Mouse (Mus musculus) retina, postnatal 7 days (tissue): ENCODE measurements at regions not wholly inside any gene's neighbourhood (a gene's known extent, or its start where the extent isn't known, plus 50 kb on each side); places are given as distances from the start of the nearest gene placed in this dataset.

Experiments used
- DNase-seq: peaks from one replicate; pipeline ENCODE4 v3.0.0-alpha.2; 2012; ENCODE audit warnings: low read depth, low spot score

DNA sequence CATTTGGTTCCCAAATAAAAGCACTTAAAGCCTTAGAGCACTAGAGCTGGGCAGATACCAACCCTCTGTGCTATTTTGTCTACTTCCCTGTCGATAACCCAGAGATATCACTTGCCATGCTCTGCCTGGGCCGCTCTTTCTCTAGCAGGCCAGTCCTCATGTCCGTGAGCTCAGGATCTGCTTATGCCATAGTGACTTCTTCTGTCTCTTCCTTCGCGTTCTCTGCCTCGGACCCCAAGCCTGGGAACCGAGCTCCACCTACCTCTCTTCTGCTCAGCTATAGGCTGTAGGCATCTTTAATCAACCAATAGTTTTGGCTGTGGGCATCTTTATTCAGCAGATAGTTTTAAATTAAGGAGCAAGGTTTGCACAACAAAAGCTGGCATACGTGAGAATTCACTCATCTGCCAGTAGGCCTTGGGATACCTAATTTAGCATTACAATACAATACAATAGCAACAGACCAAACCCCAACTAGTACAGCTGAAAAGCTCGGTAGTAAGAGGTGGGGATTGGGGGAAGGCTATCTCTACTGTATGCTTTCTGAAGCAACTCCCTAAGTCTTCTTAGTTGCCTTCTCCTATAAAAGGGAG, 72.0 kb upstream of the Eomes start:
- DNase-seq = no peak

- no peak for DNase-seq
These were observed 62.0 kb upstream of the Eomes start for GRCm38 (mm10) chr9:118416032-118416431.

- DNase-seq = no peak
These were observed 61.5 kb upstream of the Eomes start for GRCm38 (mm10) chr9:118416475-118416874.

GRCm38 (mm10) chr9:118424344-118424743, 53.7 kb upstream of the Eomes start:
- no peak for DNase-seq
